ENCODE assay signal across 26 mouse cellular contexts in the genomic region with DNA sequence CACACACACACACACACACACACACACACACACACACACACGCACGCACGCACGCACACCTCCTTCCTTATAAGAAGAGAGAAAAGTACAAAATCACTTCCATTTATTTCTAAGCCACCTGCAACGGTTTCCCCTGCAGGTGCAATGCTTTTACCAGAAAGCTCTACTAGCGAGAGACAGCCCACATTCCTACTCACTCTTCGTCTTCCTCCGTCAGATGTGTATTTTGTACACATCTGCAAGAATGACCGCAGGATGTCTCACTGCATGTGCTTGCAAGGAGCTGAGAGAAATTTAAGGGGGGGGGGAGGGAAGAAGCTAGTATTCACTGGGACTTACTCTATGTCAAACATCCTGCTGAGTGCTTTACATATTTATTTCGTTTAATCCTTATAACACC.
"Had no signal": no experiment of that assay in that cellular context is flagged by ENCODE, and none has a peak within 500 bp of the region (broad histone marks: within the 10 kb centered on the region; RNA-seq: fewer than 3 reads in every experiment).

No protein-coding gene starts in this region.

- H3K4me1 ChIP-seq: heart, embryonic 13.5 days; heart, embryonic 15.5 days; hindbrain, embryonic 10.5 days; hindbrain, embryonic 12.5 days had no signal

- DNase-seq: gastrocnemius, postnatal 14 days; gastrocnemius, postnatal 36 days; heart, adult 11 months; heart, adult 2 months; heart, postnatal 14 days; heart, postnatal 4 days; kidney, adult 18-20 months; kidney, adult 8-10 months; kidney, postnatal 10 days; kidney, postnatal 25 days; kidney, postnatal 4 days; left cerebral cortex, postnatal 4 days had no signal

- ATAC-seq: hindbrain, embryonic 16.5 days; inflammation-experienced regulatory T-cells, adult 6 months; intestine, embryonic 15.5 days; intestine, postnatal 0 days had no signal

- H3K4me3 ChIP-seq: heart, adult 2 months; heart, embryonic 13.5 days; heart, embryonic 15.5 days; hindbrain, embryonic 10.5 days; hindbrain, embryonic 12.5 days; intestine, embryonic 15.5 days; layer of hippocampus, adult 2 months; left cerebral cortex, adult 2 months; limb, embryonic 13.5 days; limb, embryonic 15.5 days had no signal

- H3K27me3 ChIP-seq: hindbrain, embryonic 12.5 days; intestine, embryonic 15.5 days; limb, embryonic 13.5 days; limb, embryonic 15.5 days had no signal

- H3K9me3 ChIP-seq: heart, embryonic 13.5 days; heart, embryonic 15.5 days; hindbrain, embryonic 10.5 days; hindbrain, embryonic 12.5 days; intestine, embryonic 15.5 days; limb, embryonic 13.5 days; limb, embryonic 15.5 days had no signal

- H3K27ac ChIP-seq: heart, adult 2 months; heart, embryonic 13.5 days; heart, embryonic 15.5 days; hindbrain, embryonic 10.5 days; hindbrain, embryonic 12.5 days; hindbrain, embryonic 14.5 days; intestine, embryonic 15.5 days; layer of hippocampus, adult 2 months; left cerebral cortex, adult 2 months; limb, embryonic 13.5 days; limb, embryonic 15.5 days had no signal

- H3K36me3 ChIP-seq: heart, embryonic 13.5 days; heart, embryonic 15.5 days; hindbrain, embryonic 10.5 days; hindbrain, embryonic 12.5 days; intestine, embryonic 15.5 days; limb, embryonic 13.5 days; limb, embryonic 15.5 days had no signal

- H3K4me2 ChIP-seq: heart, embryonic 11.5 days; heart, embryonic 13.5 days; heart, embryonic 15.5 days; hindbrain, embryonic 12.5 days; hindbrain, embryonic 14.5 days; intestine, embryonic 15.5 days; limb, embryonic 13.5 days; limb, embryonic 15.5 days had no signal

- H3K9ac ChIP-seq: heart, embryonic 13.5 days; heart, embryonic 15.5 days; hindbrain, embryonic 12.5 days; hindbrain, embryonic 14.5 days; intestine, embryonic 15.5 days; limb, embryonic 13.5 days; limb, embryonic 15.5 days had no signal
